Mouse (Mus musculus) lung, embryonic 16.5 days (tissue): ENCODE measurements at regions not wholly inside any gene's neighbourhood (a gene's known extent, or its start where the extent isn't known, plus 50 kb on each side); places are given as distances from the start of the nearest gene placed in this dataset.
A peak's percentile ranks its signal among the peaks of the same experiment; 100 is the strongest.

Source experiments
- ATAC-seq: fragments of 200-750 bp; cut with Nextera tagmentation; 2 replicates; pipeline ENCODE4 v1.8.0; 2017; ENCODE audit warnings: low read depth, mild to moderate bottlenecking, moderate library complexity
- H3K27ac ChIP-seq: fragments of 300-500 bp; sonication (generic); 2 replicates; pipeline ENCODE4 v1.5.1; 2014; ENCODE audit warnings: mild to moderate bottlenecking, control low read depth, low read length
- H3K27me3 ChIP-seq: fragments of 300-500 bp; sonication (generic); 2 replicates; pipeline ENCODE4 v1.6.1; 2014; ENCODE audit warnings: low read depth, low read length, mixed read lengths; ENCODE audit not compliant: control insufficient read depth, insufficient read depth
- H3K36me3 ChIP-seq: fragments of 300-500 bp; sonication (generic); 2 replicates; pipeline ENCODE4 v1.6.1; 2014; ENCODE audit warnings: low read length; ENCODE audit not compliant: control insufficient read depth, insufficient read depth
- H3K4me1 ChIP-seq: fragments of 300-500 bp; sonication (generic); replicated peaks from 2 replicates; pipeline ENCODE4 v1.6.1; 2014; ENCODE audit warnings: low read length, mixed read lengths; ENCODE audit not compliant: control insufficient read depth, insufficient read depth
- H3K4me2 ChIP-seq: fragments of 300-500 bp; sonication (generic); 2 replicates; pipeline ENCODE4 v1.6.1; 2014; ENCODE audit warnings: low read depth, low read length, control low read depth
- H3K4me3 ChIP-seq: fragments of 300-500 bp; sonication (generic); 2 replicates; pipeline ENCODE4 v1.5.1; 2014; ENCODE audit warnings: mild to moderate bottlenecking, low read length, control low read depth
- H3K9ac ChIP-seq: fragments of 300-500 bp; sonication (generic); 2 replicates; pipeline ENCODE4 v1.6.1; 2014; ENCODE audit warnings: low read length, control low read depth
- H3K9me3 ChIP-seq: fragments of 300-500 bp; sonication (generic); 2 replicates; pipeline ENCODE4 v1.6.1; 2016; ENCODE audit warnings: low read length; ENCODE audit not compliant: control insufficient read depth
- WGBS: fragments of 180-500 bp; shearing (Covaris S2); extraction: QIAGEN DNeasy Blood & Tissue Kit; methylation state at CpG from one replicate; pipeline ENCODE4 v1.1.7; 2014; 5-methylcytosine and 5-hydroxymethylcytosine counted together

GRCm38 (mm10) chr12:117439015-117439605, 77.2 kb upstream of the Rapgef5 start:
- peaks cover 11% of the 10 kb centered on the region; the same call in 1 of the 2 replicates for H3K4me1 ChIP-seq
- H3K4me3 ChIP-seq: no peak overlapping the region
- no peak overlapping the region for H3K27ac ChIP-seq
- 37% methylated on average over 11 of the region's 11 CpGs for WGBS
- H3K9me3 ChIP-seq: no peaks in the 10 kb centered on the region
- no peaks in the 10 kb centered on the region for H3K27me3 ChIP-seq
- no peak overlapping the region for H3K9ac ChIP-seq
- peak; percentile 90 for ATAC-seq
- no peak overlapping the region for H3K4me2 ChIP-seq
- H3K36me3 ChIP-seq: no peaks in the 10 kb centered on the region

- 72% methylated on average over 4 of the region's 4 CpGs for WGBS
Observed at GRCm38 (mm10) chr12:117444247-117444989, 71.9 kb upstream of the Rapgef5 start.

GRCm38 (mm10) chr12:117447223-117447622, 69.1 kb upstream of the Rapgef5 start:
- H3K4me2 ChIP-seq: peak overlapping the region; percentile 48
- H3K27ac ChIP-seq: peak overlapping the region; percentile 91
- H3K27me3 ChIP-seq: no peaks in the 10 kb centered on the region
- peaks cover 31% of the 10 kb centered on the region for H3K4me1 ChIP-seq
- H3K4me3 ChIP-seq: peak overlapping the region; percentile 3; the same call in 1 of the 2 replicates
- no peaks in the 10 kb centered on the region for H3K9me3 ChIP-seq
- 2% methylated on average over 10 of the region's 10 CpGs for WGBS
- H3K36me3 ChIP-seq: no peaks in the 10 kb centered on the region
- ATAC-seq: peak; percentile 76
- peak overlapping the region; percentile 49 for H3K9ac ChIP-seq

More at GRCm38 (mm10) chr12:117444247-117444989, 71.9 kb upstream of the Rapgef5 start:
- H3K27me3 ChIP-seq: no peaks in the 10 kb centered on the region
- no peak overlapping the region for H3K4me2 ChIP-seq
- H3K4me3 ChIP-seq: no peak overlapping the region
- ATAC-seq: no peak
- H3K9me3 ChIP-seq: no peaks in the 10 kb centered on the region
- no peak overlapping the region for H3K27ac ChIP-seq
- peaks cover 20% of the 10 kb centered on the region for H3K4me1 ChIP-seq
- no peak overlapping the region for H3K9ac ChIP-seq
- no peaks in the 10 kb centered on the region for H3K36me3 ChIP-seq

GRCm38 (mm10) chr12:117447843-117448728, 68.2 kb upstream of the Rapgef5 start:
- peaks cover 31% of the 10 kb centered on the region for H3K4me1 ChIP-seq
- H3K9ac ChIP-seq: peak overlapping the region; percentile 49
- H3K4me2 ChIP-seq: peak overlapping the region; percentile 48
- no peak overlapping the region for H3K4me3 ChIP-seq
- no peaks in the 10 kb centered on the region for H3K36me3 ChIP-seq
- no peaks in the 10 kb centered on the region for H3K27me3 ChIP-seq
- ATAC-seq: peak; percentile 47
- 40% methylated on average over 19 of the region's 19 CpGs for WGBS
- H3K27ac ChIP-seq: peak overlapping the region; percentile 91
- no peaks in the 10 kb centered on the region for H3K9me3 ChIP-seq

- no peaks in the 10 kb centered on the region for H3K9me3 ChIP-seq
- peaks cover 31% of the 10 kb centered on the region for H3K4me1 ChIP-seq
- no peak overlapping the region for H3K9ac ChIP-seq
- no peaks in the 10 kb centered on the region for H3K27me3 ChIP-seq
- no peak overlapping the region for H3K4me3 ChIP-seq
- H3K4me2 ChIP-seq: no peak overlapping the region
- no peaks in the 10 kb centered on the region for H3K36me3 ChIP-seq
- no peak overlapping the region for H3K27ac ChIP-seq
- no peak for ATAC-seq
- 91% methylated on average over 2 of the region's 2 CpGs for WGBS
Observed at GRCm38 (mm10) chr12:117449080-117449479, 67.2 kb upstream of the Rapgef5 start.

- H3K9ac ChIP-seq: peak overlapping the region; percentile 35; the same call in 1 of the 2 replicates
- H3K4me3 ChIP-seq: no peak overlapping the region
- H3K27ac ChIP-seq: peak overlapping the region; percentile 55
- ATAC-seq: peak; percentile 26
- no peaks in the 10 kb centered on the region for H3K27me3 ChIP-seq
- no peak overlapping the region for H3K4me2 ChIP-seq
- no peaks in the 10 kb centered on the region for H3K36me3 ChIP-seq
- H3K4me1 ChIP-seq: peaks cover 31% of the 10 kb centered on the region
- no peaks in the 10 kb centered on the region for H3K9me3 ChIP-seq
Observed at GRCm38 (mm10) chr12:117450106-117450505, 66.2 kb upstream of the Rapgef5 start.

GRCm38 (mm10) chr12:117450871-117451270, 65.4 kb upstream of the Rapgef5 start:
- H3K9ac ChIP-seq: no peak overlapping the region
- no peaks in the 10 kb centered on the region for H3K27me3 ChIP-seq
- peaks cover 31% of the 10 kb centered on the region for H3K4me1 ChIP-seq
- H3K4me2 ChIP-seq: no peak overlapping the region
- 60% methylated on average over 3 of the region's 3 CpGs for WGBS
- no peak for ATAC-seq
- no peak overlapping the region for H3K4me3 ChIP-seq
- H3K27ac ChIP-seq: 0 out of 2 replicates have a peak overlapping the region, but pooled peaks have one; percentile 7
- H3K9me3 ChIP-seq: no peaks in the 10 kb centered on the region
- no peaks in the 10 kb centered on the region for H3K36me3 ChIP-seq

GRCm38 (mm10) chr12:117451441-117451840, 64.8 kb upstream of the Rapgef5 start:
- 56% methylated on average over 4 of the region's 4 CpGs for WGBS
- H3K4me1 ChIP-seq: peaks cover 31% of the 10 kb centered on the region
- ATAC-seq: no peak
- no peaks in the 10 kb centered on the region for H3K9me3 ChIP-seq
- H3K4me3 ChIP-seq: no peak overlapping the region
- no peak overlapping the region for H3K4me2 ChIP-seq
- H3K27ac ChIP-seq: no peak overlapping the region
- no peak overlapping the region for H3K9ac ChIP-seq
- no peaks in the 10 kb centered on the region for H3K27me3 ChIP-seq
- no peaks in the 10 kb centered on the region for H3K36me3 ChIP-seq

GRCm38 (mm10) chr12:117455800-117456199, 60.5 kb upstream of the Rapgef5 start:
- peaks cover 12% of the 10 kb centered on the region for H3K4me1 ChIP-seq
- no peaks in the 10 kb centered on the region for H3K36me3 ChIP-seq
- H3K9ac ChIP-seq: no peak overlapping the region
- no peaks in the 10 kb centered on the region for H3K9me3 ChIP-seq
- no peak overlapping the region for H3K4me3 ChIP-seq
- no peak overlapping the region for H3K4me2 ChIP-seq
- 51% methylated on average over 7 of the region's 7 CpGs for WGBS
- no peaks in the 10 kb centered on the region for H3K27me3 ChIP-seq
- H3K27ac ChIP-seq: no peak overlapping the region
- no peak for ATAC-seq
